Mouse (Mus musculus) cerebral cortex, adult 2 months (tissue): Measurements from ENCODE around the gene Gm10778.

ENCODE experiments used
- WGBS: fragments of 180-500 bp; shearing (Covaris S2); methylation state at CpG from one replicate; pipeline ENCODE4 v1.1.7; 2018; 5-methylcytosine and 5-hydroxymethylcytosine counted together

Gene Gm10778

DNA sequence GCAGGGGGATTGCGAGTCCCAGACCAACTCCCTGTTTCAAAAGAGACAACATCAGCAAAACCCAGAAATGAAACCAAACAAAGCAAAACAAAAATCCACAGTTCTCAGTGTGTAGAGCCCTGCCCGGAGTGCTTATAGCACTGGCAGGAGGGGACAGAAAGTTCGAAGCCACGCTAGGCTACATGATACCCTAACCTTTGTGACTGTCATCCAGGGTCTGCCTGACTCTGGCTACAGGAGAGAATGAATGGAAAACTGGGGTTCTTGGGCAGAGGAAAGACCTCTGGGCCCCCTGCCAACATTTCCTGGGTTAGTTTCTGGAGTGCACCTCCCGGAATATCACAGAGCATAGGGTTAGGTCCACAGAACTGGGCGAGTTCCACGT, 21.0 kb upstream of the Gm10778 start:
- WGBS: 45% methylated on average over 7 of the region's 7 CpGs

DNA sequence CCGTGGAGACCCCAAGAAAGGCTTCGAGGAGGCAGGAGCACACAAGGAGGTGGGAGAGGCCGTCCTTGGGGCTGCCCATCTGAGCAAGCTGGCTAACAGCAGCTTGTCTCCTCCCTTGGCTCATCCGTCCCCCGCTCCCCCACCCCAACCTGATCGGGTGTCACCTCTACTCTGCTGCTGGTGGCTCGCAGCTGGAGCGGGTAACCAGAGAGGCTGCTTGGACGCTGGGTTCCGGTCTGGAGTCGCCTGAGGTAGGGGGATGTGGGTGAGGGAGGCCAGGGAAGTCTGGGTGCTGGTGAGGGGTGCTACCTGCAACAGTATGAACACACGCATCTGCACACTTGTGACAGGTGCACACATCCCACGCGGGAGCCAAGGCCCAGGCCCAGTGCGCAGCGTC, 20.5 kb upstream of the Gm10778 start, which contains the start of gene Ankrd24:
Ankrd24 (plus strand) TSS at position 151 of the 400 bp plus-strand sequence.
- 85% methylated on average over 16 of the region's 16 CpGs for WGBS

DNA sequence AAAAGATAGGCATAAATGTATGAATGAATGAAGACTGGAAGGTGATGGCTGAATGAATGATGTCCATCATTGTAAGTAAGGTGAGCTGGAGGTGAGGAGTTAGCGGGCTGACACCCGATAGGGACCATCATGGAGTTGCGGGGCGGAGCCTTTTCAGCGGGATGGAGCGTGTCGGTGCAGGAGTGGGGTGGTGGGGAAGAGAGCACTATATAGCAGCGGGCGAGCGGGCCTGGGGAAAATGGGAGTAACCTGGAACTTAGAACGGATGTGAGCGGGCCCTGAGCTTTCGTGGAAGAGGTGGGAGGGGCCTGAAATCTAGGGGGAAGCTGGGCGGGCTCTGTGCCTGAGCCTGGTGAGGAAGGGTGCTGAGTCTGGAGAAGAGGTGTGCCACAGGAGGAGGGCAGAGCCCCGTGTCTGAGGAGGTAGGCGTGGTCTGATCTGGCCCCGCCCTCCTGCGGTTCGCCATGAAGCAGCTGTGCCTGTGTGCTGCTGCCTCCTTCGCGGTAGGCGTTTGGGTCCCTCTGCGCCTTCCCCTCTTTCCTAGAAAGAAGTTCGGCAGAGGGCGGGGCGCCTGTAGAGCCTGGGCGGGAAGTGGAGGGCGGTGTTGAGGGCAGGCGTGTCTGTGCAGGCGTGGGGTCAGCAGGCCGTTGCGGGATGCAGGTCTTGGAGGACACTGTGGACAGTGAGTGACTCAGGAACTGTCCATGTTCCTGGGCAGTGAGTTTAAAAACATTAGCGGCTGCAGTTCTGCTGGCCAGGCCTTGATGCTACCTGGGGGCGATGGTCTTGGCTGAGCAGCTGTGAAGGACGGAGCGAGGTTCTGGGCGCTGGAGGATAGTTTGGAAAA, 15.4 kb upstream of the Gm10778 start:
- WGBS: 5% methylated on average over 37 of the region's 37 CpGs

DNA sequence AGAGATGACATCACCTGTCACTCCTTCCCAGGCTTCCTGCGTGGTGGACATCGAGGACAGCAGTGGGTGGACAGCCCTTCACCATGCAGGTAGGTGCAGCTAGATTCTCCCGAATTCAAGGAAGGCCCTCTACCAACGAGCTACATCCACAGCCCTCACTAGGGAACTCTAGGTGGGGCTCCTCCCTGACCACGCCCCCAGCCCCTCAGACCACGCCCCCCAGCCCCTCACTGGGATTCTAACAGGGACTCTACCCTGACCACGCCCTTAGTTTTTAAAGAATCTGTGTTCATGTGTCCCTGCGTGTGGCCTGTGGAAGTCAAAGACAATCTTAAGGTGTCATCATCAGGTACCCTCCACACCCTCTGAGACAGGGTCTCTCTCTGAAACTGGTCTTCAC, 12.5 kb upstream of the Gm10778 start:
- WGBS: 32% methylated on average over 8 of the region's 8 CpGs

DNA sequence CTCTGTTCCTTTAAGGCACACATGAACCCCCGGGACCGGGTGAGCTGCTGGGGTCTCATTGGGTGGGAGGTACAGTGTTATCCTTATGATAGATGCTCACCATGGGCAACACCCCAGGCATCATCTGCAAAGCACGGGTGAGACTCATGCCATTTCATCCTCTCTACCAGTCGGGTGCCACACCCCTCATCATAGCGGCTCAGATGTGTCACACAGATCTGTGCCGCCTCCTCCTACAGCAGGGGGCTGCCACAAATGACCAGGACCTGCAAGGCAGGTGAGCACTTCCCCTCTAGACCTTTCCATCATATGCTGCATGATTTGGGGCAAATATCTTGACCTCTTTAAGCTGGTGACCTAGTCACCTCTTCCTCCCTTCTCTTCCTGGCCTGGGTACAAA, 10.8 kb upstream of the Gm10778 start:
- 78% methylated on average over 6 of the region's 6 CpGs for WGBS

DNA sequence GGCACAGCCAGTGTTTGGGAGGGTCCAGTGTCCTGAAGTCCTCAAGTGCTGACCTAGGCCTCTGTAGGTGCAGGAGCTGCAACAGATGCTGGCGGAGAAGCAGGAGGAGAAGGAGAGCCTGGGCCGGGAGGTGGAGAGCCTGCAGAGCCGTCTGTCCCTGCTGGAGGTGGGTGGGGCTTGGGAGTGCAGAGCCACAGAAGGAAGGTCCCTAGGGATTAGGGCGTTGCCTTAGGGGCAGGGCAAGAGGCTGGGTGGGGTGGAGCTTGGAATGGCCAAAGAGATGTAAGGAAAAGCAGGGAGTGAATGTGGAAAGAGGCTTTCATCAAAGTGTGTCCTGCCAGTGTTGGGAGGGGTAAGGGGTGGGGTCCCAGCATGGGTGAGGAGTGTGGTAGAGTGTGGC, 8.0 kb upstream of the Gm10778 start:
- WGBS: 52% methylated on average over 4 of the region's 4 CpGs

DNA sequence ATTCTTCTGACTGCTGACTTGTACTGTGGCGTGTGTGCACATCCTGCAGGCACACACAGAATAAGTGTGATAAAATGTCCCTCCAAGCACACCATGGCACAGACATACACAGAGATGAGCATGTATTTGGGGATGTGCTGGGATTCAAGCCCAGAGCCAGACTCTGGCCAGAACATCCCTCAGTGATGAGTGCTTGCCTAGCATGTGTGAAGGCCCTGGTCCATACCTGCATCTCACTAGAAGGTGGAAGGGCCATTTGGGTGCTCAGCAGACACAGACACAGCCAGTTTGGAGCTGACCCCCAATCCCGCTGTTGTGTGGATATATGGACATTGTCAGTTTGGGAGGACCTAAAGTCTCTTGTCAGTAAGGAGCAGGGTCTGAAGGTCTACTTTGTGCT, 7.3 kb upstream of the Gm10778 start:
- 87% methylated on average over 2 of the region's 2 CpGs for WGBS

DNA sequence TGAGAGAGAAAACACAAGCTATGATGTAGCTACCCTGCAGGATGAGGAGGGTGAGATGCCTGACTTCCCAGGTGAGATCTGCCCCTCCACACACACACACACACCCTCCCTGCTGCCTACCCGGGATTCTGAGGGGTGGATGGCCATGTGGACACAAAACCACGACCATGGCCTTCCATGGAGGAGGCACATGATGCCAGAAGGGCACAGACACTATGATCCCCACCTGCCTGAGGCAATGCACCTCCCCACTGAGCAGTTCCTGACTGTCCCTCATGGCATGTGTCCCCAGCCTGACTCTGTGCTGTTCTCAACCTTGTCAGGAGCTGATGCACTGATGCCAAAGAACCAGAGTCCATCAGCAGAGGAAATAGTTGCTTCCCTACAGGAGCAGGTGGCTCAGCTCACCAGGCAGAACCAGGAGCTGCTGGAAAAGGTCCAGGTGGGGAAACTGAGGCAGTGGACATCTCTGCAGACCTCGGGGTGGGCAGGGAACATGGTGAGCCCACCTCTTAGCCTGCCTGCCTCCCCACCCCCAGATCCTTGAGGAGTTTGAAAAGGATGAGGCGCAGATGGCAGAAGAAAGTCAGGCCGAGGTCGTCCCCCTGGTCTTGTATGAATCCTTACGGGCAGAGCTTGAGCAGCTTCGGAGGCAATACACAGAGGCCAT, 6.7 kb upstream of the Gm10778 start:
- 70% methylated on average over 8 of the region's 8 CpGs for WGBS

DNA sequence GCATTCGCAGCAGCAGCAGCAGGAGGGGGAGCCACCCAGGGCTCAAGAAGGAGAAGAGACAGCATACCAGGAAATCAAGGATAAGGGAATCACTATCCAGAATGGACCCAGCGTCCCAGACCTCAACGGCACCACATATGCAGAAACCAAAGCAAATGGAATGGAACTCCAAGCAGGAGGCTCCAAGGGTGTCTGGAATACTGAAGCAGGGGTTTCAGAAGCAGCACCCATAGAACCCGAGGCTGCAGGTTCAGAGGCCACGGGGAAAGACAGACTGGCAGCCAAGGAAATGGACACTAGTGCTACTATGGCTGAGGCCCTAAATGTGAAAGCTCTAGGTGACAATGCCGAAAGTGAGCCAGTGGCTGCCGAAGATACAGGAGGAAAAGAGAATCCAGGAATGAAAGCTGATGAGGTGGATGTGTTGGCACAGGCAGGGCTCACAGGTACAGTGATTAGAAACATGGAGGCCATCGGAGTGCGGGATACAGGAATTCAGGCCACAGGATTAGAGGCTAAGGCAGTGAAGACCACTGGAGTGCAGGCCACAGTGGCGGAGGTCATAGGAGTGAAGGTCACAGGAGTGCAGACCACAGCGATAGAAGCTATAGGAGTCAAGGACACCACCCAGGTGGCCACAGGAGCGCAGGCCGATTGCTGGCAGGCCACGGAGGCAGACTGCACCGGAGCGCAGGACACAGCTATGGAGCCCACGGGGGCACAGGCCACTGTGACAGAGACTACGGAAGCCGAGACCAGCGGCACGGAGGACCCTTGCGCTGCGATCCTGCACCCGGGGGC, 6.0 kb upstream of the Gm10778 start:
- WGBS: 16% methylated on average over 24 of the region's 24 CpGs

DNA sequence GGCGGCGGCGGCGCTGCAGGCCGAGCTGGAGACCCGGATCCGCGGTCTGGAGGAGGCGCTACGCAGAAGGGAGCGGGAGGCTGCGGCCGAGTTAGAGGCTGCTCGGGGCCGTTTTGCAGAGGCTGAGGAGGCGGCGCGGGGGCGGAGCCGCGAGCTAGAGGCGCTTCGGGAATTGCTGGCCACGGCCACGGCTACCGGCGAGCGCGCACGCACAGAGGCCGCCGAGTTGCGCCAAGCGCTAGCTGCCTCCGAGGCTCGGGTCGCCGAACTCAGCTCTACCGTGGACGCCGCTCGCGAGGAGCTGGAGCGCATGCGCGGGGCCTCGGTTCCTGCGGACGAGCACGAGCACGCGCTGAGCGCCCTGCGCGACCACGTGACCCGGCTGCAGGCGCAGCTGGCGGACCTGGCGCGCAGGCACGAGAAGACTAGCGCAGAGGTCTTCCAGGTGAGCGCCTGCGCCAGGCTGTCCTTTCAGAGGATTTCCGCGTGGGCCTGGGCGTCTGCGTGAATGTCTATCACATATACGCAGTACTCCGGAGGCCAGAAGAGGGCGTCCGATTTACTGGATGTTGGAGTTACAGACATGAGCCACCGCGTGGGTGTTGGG, 5.3 kb upstream of the Gm10778 start:
- under 1% methylated on average over 75 of the region's 75 CpGs for WGBS

DNA sequence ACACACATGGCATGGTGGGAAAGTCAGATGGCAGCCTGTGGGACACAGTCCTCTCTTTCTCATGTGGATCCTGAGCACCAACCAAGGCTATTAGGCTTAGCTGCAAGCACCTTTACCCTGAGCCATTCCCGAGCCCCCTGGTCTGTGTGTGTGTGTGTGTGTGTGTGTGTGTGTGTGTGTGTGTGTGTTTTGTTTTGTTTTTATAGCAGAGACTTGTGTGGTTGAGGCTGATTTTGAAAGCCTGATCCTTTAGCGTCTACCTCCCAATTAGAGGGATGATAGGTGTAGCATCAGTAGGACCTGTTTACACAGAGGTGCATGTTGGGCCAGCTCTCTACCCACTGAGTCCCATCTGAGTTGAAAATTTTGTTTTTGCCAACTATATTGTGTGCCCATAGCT, 4.7 kb upstream of the Gm10778 start:
- WGBS: 43% methylated on average over 2 of the region's 2 CpGs

DNA sequence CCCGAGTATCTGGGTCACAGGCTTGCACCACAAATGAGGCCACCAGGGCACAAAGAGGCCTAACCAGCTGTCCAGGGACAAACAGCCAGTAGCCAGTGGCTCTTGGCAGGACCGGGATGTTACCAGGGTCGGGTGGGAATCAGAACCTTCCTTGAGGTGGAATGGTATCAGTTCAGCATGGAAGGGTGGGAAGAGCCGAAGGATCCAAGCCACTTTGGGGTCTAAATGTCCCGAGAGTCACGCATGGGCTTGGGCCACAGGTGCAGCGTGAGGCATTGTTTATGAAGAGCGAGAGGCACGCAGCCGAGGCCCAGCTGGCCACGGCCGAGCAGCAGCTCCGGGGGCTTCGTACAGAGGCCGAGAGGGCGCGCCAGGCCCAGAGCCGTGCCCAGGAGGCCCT, 4.1 kb upstream of the Gm10778 start:
- WGBS: 93% methylated on average over 18 of the region's 18 CpGs

DNA sequence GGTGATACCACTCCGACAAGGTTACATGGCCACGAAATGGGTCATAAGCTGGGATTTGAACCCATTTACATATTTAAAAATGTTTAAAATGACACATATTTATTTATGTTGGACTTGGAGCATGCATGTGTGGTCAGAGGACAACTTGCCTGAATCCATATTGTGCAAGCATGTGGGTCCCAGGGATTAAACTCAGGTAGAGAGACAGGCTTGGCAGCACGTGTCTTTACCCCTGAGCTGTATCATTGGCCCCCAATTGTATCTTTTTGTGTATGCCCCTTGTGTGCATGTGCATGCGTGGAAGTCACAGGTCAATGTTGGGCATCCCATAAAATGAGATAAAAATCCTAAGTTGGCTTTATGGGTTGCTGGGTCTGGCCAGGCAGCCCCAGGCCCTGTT, 3.5 kb upstream of the Gm10778 start:
- WGBS: 90% methylated on average over 4 of the region's 4 CpGs

DNA sequence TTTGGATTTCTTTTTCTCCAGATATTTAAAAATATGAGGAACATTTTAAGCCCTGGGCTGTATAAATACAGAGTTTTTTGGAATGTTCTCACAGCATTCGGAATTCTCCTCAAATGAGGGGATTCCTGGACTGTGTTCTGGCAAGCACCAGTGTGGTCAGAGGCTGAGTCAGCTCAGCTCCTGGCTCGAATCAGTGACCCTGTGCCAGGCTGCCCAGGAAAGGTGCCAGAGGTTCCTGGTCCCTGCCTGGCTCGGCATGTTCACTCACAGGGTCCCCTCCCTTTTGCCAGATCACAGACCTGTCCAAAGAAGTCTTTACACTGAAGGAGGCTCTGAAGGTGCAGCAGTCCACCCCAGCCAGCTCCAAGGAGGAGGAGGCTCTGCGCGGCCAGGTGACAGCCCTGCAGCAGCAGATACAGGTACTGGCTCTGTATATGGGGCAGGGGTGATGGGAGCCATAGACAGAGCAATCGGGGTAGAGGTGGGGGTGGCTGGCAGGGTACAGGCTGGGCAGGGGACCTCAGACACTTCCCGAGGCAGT, 2.8 kb upstream of the Gm10778 start:
- 73% methylated on average over 7 of the region's 7 CpGs for WGBS

DNA sequence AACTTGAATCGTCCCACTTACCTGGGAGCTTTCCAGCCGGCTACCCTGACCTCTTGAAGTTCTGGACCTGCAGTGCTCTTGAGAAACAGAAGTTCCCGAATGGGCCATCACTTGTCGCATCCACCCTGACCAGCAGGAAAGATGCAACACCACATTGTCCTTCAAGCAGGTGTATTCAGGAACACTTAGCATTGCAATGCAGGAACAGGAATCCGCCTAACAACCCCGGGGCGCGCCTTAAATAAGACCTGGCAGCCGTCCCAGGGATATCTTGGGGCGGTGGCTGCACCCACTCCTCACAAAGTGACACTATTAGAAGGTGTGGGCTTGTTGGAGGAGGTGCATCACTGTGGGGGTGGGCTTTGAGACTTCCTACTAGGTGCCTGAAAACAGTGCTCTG, 6.3 kb downstream of the Gm10778 start:
- WGBS: 92% methylated on average over 10 of the region's 10 CpGs

DNA sequence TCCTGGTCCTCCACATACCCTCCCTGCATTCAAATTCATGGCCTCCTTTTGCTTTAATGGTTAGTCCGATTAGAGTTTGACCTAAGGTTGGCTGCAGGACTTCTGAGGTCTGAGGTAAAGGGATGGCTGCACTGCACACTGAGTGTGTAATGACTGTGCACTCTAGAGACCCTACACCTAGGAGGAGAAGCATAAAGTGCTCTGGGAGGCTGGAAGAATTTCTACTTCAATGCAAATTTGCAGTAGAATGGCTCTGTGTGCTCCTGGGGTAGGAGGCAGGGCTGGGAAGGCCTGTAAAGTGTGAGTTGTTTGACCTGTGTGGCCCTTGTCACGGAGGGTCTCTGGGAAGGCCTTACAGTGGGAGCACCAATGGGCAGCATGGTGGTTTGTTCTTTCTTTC, 7.3 kb downstream of the Gm10778 start:
- 99% methylated on average over 2 of the region's 2 CpGs for WGBS

DNA sequence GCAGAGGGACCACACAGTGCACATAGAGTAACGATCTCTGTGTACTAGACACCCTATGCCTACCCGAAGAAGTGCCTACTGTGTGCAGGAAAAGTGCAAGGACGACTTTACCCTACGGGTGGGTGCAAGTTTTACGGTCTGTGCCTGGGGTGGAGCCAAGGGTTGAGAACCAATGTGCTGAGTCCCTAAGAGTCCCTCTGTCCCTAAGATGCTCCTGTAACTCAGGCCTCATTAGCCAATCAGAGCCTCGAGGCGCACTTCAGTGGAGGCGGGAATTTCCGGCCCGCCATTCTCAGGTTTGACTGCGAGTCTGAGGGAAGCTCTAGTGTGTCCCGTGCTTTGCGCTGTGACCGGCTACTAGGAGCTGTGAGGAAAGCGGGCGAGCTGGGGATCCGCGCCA, 38.3 kb downstream of the Gm10778 start:
- WGBS: no CpG with 5 or more reads among the region's 18 CpGs

DNA sequence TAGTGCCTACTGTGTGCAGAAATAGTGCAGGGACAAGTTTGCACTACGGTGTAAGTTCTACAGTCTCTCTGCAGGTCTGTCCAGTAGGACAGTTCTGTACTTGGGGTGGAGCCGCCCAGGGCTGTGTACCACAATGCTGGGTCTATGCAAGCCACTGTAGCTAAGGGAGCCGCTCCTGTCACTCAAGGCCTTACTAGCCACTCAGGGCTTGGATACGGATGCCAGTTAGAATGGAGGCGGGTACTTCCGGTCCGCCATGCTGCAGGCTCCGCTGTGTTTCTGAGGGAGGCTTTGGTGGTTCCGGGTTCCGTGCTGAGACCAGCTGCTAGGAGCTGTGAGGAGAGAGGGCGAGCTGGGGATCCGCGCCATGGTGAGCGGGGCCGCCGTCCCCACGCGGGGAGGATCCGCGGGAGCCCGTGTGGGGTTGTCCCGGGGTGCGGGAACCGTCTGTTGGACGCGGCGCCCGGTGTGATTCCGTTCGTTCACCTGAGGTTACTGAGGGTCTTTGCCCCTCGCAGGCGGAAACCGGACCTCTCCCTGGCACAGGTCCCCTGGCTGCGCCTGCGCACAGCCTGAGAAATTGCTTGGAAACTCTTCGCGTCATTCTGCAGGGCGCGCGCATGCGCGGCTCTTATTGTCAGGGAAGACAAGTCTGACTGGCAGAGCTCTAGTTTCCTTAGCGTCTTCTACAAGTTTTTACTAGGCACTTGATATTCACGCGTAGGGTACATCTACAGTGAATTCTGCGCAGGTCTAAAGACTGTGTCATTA, 55.9 kb downstream of the Gm10778 start, which contains the start of gene Zfp433:
Zfp433 (plus strand) TSS at position 295 of the 771 bp plus-strand sequence.
- WGBS: no CpG with 5 or more reads among the region's 46 CpGs
